Mouse (Mus musculus) myocyte (in vitro differentiated cells): ENCODE results near the gene Syn3. TPM values are rescaled to one million over a fixed set of nuclear protein-coding genes. Genes with fewer than 3 reads are reported as not detected.

Experiments
- H3K27me3 ChIP-seq: one replicate; pipeline ENCODE4 v1.6.1; 2011; ENCODE audit not compliant: control insufficient read depth, insufficient read depth, insufficient read length
- H3K36me3 ChIP-seq: one replicate; pipeline ENCODE4 v1.6.1; 2011; ENCODE audit not compliant: control insufficient read depth, insufficient read depth
- H3K4me2 ChIP-seq: one replicate; pipeline ENCODE4 v1.6.1; 2011; ENCODE audit warnings: low read depth, control low read depth
- H3K4me3 ChIP-seq: one replicate; pipeline ENCODE4 v1.5.1; 2011; ENCODE audit warnings: mild to moderate bottlenecking, control low read depth, moderate library complexity
- H3K79me2 ChIP-seq: one replicate; pipeline ENCODE4 v1.6.1; 2011; ENCODE audit not compliant: control insufficient read depth, insufficient read depth
- H3ac ChIP-seq: one replicate; pipeline ENCODE4 v1.6.1; 2011; ENCODE audit not compliant: control insufficient read depth, insufficient read length
- CEBPB ChIP-seq: IDR thresholded peaks from 2 replicates; pipeline ENCODE4 v1.6.1; 2011; ENCODE audit warnings: mild to moderate bottlenecking, moderate library complexity; ENCODE audit not compliant: poor library complexity, insufficient read depth, severe bottlenecking
- E2F4 ChIP-seq: IDR thresholded peaks from one replicate; pipeline ENCODE4 v1.6.1; 2011; ENCODE audit warnings: mild to moderate bottlenecking, control low read depth, moderate library complexity; ENCODE audit not compliant: insufficient read depth
- MAX ChIP-seq: IDR thresholded peaks from one replicate; pipeline ENCODE4 v1.6.1; 2011; ENCODE audit warnings: low read depth, mild to moderate bottlenecking, control low read depth
- MYOD1 ChIP-seq, 3 experiments: IDR thresholded peaks; one replicate each; pipeline ENCODE4 v1.6.1; 2011; ENCODE audit warnings: control low read depth in 2 of 3, low read depth in 2 of 3, mild to moderate bottlenecking in 2 of 3, moderate library complexity in 1 of 3; ENCODE audit not compliant: insufficient read length in 2 of 3, control insufficient read depth in 1 of 3
- MYOG ChIP-seq, 3 experiments: IDR thresholded peaks; one replicate each; pipeline ENCODE4 v1.6.1; 2011; ENCODE audit warnings: control low read depth in 2 of 3, low read depth in 2 of 3, mild to moderate bottlenecking in 2 of 3; ENCODE audit not compliant: insufficient read length in 2 of 3, control insufficient read depth in 1 of 3, insufficient read depth in 1 of 3
- POLR2A ChIP-seq: IDR thresholded peaks from one replicate; pipeline ENCODE4 v1.6.1; 2011; ENCODE audit warnings: low read depth, mild to moderate bottlenecking, control low read depth, moderate library complexity; ENCODE audit not compliant: insufficient read length
- POLR2AphosphoS2 ChIP-seq: IDR thresholded peaks from one replicate; pipeline ENCODE4 v1.6.1; 2011; ENCODE audit warnings: low read depth, control low read depth; ENCODE audit not compliant: insufficient read length
- REST ChIP-seq: IDR thresholded peaks from one replicate; pipeline ENCODE4 v1.6.1; 2011; ENCODE audit warnings: mild to moderate bottlenecking, control low read depth, moderate library complexity; ENCODE audit not compliant: insufficient read depth, insufficient read length
- SRF ChIP-seq: IDR thresholded peaks from one replicate; pipeline ENCODE4 v1.6.1; 2011; ENCODE audit warnings: low read depth; ENCODE audit not compliant: control insufficient read depth, insufficient read length
- TCF12 ChIP-seq: IDR thresholded peaks from one replicate; pipeline ENCODE4 v1.6.1; 2011; ENCODE audit warnings: mild to moderate bottlenecking, control low read depth; ENCODE audit not compliant: poor library complexity, insufficient read depth, severe bottlenecking
- TCF3 ChIP-seq: IDR thresholded peaks from one replicate; pipeline ENCODE4 v1.6.1; 2011; ENCODE audit warnings: low read depth, control low read depth; ENCODE audit not compliant: insufficient read length
- USF1 ChIP-seq: IDR thresholded peaks from one replicate; pipeline ENCODE4 v1.6.1; 2011; ENCODE audit warnings: low read depth, mild to moderate bottlenecking, control low read depth, moderate library complexity
- polyA plus RNA-seq: library from polyadenylated mRNA; unstranded; fragments of >200 nt; fragmentation: generic; extraction: Trizol; gene quantifications from one replicate; pipeline ENCODE4 v1.2.1, GENCODE M21; 2012; ENCODE audit warnings: missing spikeins

Gene Syn3
- polyA plus RNA-seq, 1 experiment: 0.08 TPM

GRCm38 (mm10) chr10:86196414-86197025 is 302.2 kb downstream of the Syn3 start:
- TF ChIP-seq TCF3 (no peak), TCF12 (no peak), REST (no peak), USF1 (no peak), POLR2AphosphoS2 (no peak), CEBPB (no peak)
- Histone ChIP-seq H3ac (no peak overlapping the region), H3K4me3 (no peak overlapping the region), H3K4me2 (no peak overlapping the region), H3K27me3 (no peaks in the 10 kb centered on the region), H3K79me2 (no peaks in the 10 kb centered on the region), H3K36me3 (no peaks in the 10 kb centered on the region)

GRCm38 (mm10) chr10:86194722-86195121 is 304.0 kb downstream of the Syn3 start:
- no peak overlapping the region for H3K4me2 ChIP-seq
- H3K36me3 ChIP-seq: no peaks in the 10 kb centered on the region
- TF ChIP-seq SRF: no peak
- TF ChIP-seq REST: no peak
- no peak for TF ChIP-seq POLR2A
- TF ChIP-seq TCF12: no peak
- no peak for TF ChIP-seq E2F4
- TF ChIP-seq POLR2AphosphoS2: no peak
- TF ChIP-seq TCF3: no peak
- no peak for TF ChIP-seq USF1
- no peak for TF ChIP-seq MYOG (IDR thresholded peaks at IDR 0.05; ENCODE audit: control insufficient read depth in 1 of 3, insufficient read depth in 1 of 3, insufficient read length in 2 of 3, low read depth in 2 of 3)
- TF ChIP-seq MAX: no peak
- no peak for TF ChIP-seq CEBPB
- TF ChIP-seq MYOD1 (IDR thresholded peaks at IDR 0.05; ENCODE audit: control insufficient read depth in 1 of 3, insufficient read length in 2 of 3, low read depth in 2 of 3): no peak
- no peaks in the 10 kb centered on the region for H3K79me2 ChIP-seq
- no peak overlapping the region for H3ac ChIP-seq
- no peak overlapping the region for H3K4me3 ChIP-seq
- no peaks in the 10 kb centered on the region for H3K27me3 ChIP-seq

GRCm38 (mm10) chr10:86193863-86194434 is 304.7 kb downstream of the Syn3 start:
- Histone ChIP-seq H3K4me3 (no peak overlapping the region), H3K27me3 (no peaks in the 10 kb centered on the region), H3K4me2 (no peak overlapping the region), H3K36me3 (no peaks in the 10 kb centered on the region), H3K79me2 (no peaks in the 10 kb centered on the region), H3ac (no peak overlapping the region)
- TF ChIP-seq MYOD1 (IDR thresholded peaks at IDR 0.05; ENCODE audit: control insufficient read depth in 1 of 3, insufficient read length in 2 of 3, low read depth in 2 of 3) (no peak), TCF3 (no peak), MAX (no peak), SRF (no peak), POLR2A (no peak), E2F4 (no peak), MYOG (IDR thresholded peaks at IDR 0.05; ENCODE audit: control insufficient read depth in 1 of 3, insufficient read depth in 1 of 3, insufficient read length in 2 of 3, low read depth in 2 of 3) (no peak), USF1 (no peak), CEBPB (no peak), TCF12 (no peak), POLR2AphosphoS2 (no peak), REST (no peak)

GRCm38 (mm10) chr10:86188614-86189013 is 310.1 kb downstream of the Syn3 start:
- H3K4me2 ChIP-seq: no peak overlapping the region
- no peaks in the 10 kb centered on the region for H3K27me3 ChIP-seq
- no peaks in the 10 kb centered on the region for H3K79me2 ChIP-seq
- no peak overlapping the region for H3ac ChIP-seq
- TF ChIP-seq MYOG (IDR thresholded peaks at IDR 0.05; ENCODE audit: control insufficient read depth in 1 of 3, insufficient read depth in 1 of 3, insufficient read length in 2 of 3, low read depth in 2 of 3): no peak
- TF ChIP-seq MAX: no peak
- no peak for TF ChIP-seq TCF12
- no peak for TF ChIP-seq POLR2AphosphoS2
- no peak for TF ChIP-seq SRF
- TF ChIP-seq E2F4: no peak
- TF ChIP-seq USF1: no peak
- no peak for TF ChIP-seq TCF3
- TF ChIP-seq MYOD1 (IDR thresholded peaks at IDR 0.05; ENCODE audit: control insufficient read depth in 1 of 3, insufficient read length in 2 of 3, low read depth in 2 of 3): no peak
- TF ChIP-seq CEBPB: no peak
- no peak for TF ChIP-seq REST
- H3K36me3 ChIP-seq: no peaks in the 10 kb centered on the region
- H3K4me3 ChIP-seq: no peak overlapping the region
